14 mouse cellular contexts compared by ENCODE assay signal in the genomic region with DNA sequence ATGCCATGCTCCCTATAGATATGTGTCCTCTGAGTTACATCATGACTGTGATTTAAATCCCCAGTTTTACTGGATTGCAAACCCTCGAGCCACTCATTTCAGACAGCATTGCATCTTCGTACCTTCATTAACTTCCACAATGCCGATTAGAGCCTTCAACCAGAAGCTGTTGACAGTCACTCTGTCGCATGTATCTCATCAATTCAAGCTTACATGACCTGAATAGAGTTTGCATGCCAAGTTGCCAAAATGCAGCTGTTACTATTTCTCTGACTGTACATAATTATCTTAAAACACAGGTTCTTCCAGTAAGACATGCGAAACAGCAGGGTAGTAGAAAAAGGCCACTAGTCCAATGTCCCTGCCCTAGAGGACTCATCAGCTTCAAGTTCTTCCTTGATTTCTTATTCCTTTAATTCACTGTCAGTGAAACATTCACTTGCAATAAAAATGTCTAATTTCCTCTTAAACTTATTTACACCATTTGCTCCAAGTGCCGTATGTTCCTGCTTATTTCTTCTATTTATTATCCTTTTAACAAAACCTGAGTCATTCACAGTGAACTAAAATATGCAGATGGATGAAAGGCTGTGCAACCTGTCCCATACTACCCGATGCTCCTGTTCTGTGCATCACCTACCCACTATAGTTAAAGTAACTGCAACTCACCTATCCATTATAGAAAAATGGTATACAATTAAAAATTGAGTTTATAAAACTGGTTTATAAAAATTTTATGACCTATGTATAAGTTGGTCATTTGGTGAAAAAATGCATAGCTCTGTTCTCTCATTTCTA.
"Had no signal": no experiment of that assay in that cellular context is flagged by ENCODE, and none has a peak within 500 bp of the region (broad histone marks: within the 10 kb centered on the region; RNA-seq: fewer than 3 reads in every experiment).

No protein-coding gene starts in this region.

- H3K27me3 ChIP-seq: limb, embryonic 13.5 days; midbrain, embryonic 12.5 days; neural tube, embryonic 13.5 days had no signal

- H3K9me3 ChIP-seq: limb, embryonic 13.5 days; midbrain, embryonic 12.5 days; neural tube, embryonic 13.5 days had no signal

- H3K4me3 ChIP-seq: limb, embryonic 13.5 days; midbrain, embryonic 12.5 days; neural tube, embryonic 13.5 days had no signal

- H3K4me1 ChIP-seq: limb, embryonic 13.5 days; midbrain, embryonic 12.5 days; neural tube, embryonic 13.5 days had no signal

- H3K4me2 ChIP-seq: limb, embryonic 13.5 days; midbrain, embryonic 12.5 days; neural tube, embryonic 13.5 days had no signal

- ATAC-seq: midbrain, embryonic 16.5 days had no signal

- DNase-seq: kidney, adult 11 months; kidney, postnatal 14 days; layer of hippocampus, adult 9-11 months; left cerebral cortex, postnatal 4 days; lung, adult 18-20 months; right cerebral cortex, postnatal 4 days; spleen, adult 18-20 months; thymus, adult 18-20 months; thymus, postnatal 14 days had no signal

- H3K27ac ChIP-seq: limb, embryonic 13.5 days; liver, embryonic 14.5 days; midbrain, embryonic 12.5 days; neural tube, embryonic 13.5 days had no signal

- H3K36me3 ChIP-seq: limb, embryonic 13.5 days; midbrain, embryonic 12.5 days; neural tube, embryonic 13.5 days had no signal

- H3K9ac ChIP-seq: limb, embryonic 13.5 days; liver, embryonic 14.5 days; midbrain, embryonic 12.5 days; neural tube, embryonic 13.5 days had no signal
